Mouse (Mus musculus) hindbrain, embryonic 15.5 days (tissue): ENCODE measurements around the gene Lrch4. TPM values are rescaled to one million over a fixed set of nuclear protein-coding genes. Genes with fewer than 3 reads are reported as not detected.
"Not testable (repeated sequence)": the region's sequence is repeated elsewhere in the genome, so short reads cannot be mapped to it uniquely, and the experiment has no call there.

Experiments
- ATAC-seq: fragments of 200-750 bp; cut with Nextera tagmentation; 2 replicates; pipeline ENCODE4 v1.8.0; 2017; ENCODE audit warnings: low read depth, moderate number of reproducible peaks, moderate TSS enrichment; ENCODE audit not compliant: low FRiP score
- H3K27ac ChIP-seq: fragments of 300-500 bp; sonication (generic); replicated peaks from 2 replicates; pipeline ENCODE4 v1.5.1; 2015; ENCODE audit warnings: mild to moderate bottlenecking, inconsistent platforms
- H3K27me3 ChIP-seq: fragments of 300-500 bp; sonication (generic); 2 replicates; pipeline ENCODE4 v1.6.1; 2015; ENCODE audit warnings: control low read depth, inconsistent platforms
- H3K36me3 ChIP-seq: fragments of 300-500 bp; sonication (generic); 2 replicates; pipeline ENCODE4 v1.6.1; 2015; ENCODE audit warnings: control low read depth, inconsistent platforms
- H3K4me1 ChIP-seq: fragments of 300-500 bp; sonication (generic); replicated peaks from 2 replicates; pipeline ENCODE4 v1.6.1; 2015; ENCODE audit warnings: control low read depth, inconsistent platforms
- H3K4me2 ChIP-seq: fragments of 300-500 bp; sonication (generic); 2 replicates; pipeline ENCODE4 v1.6.1; 2015; ENCODE audit warnings: moderate library complexity, mild to moderate bottlenecking, inconsistent platforms
- H3K4me3 ChIP-seq: fragments of 300-500 bp; sonication (generic); 2 replicates; pipeline ENCODE4 v1.5.1; 2015; ENCODE audit warnings: mild to moderate bottlenecking, inconsistent platforms
- H3K9ac ChIP-seq: fragments of 300-500 bp; sonication (generic); 2 replicates; pipeline ENCODE4 v1.6.1; 2015; ENCODE audit warnings: inconsistent platforms
- H3K9me3 ChIP-seq: fragments of 300-500 bp; sonication (generic); 2 replicates; pipeline ENCODE4 v1.6.1; 2016; ENCODE audit warnings: control low read depth, inconsistent platforms
- WGBS: fragments of 180-500 bp; shearing (Covaris S2); methylation state at CpG from one replicate; pipeline ENCODE4 v1.1.7; 2015; 5-methylcytosine and 5-hydroxymethylcytosine counted together
- polyA plus RNA-seq: library from polyadenylated mRNA; unstranded; fragments of >200 nt; fragmentation: Nextera tagmentation; extraction: Ambion mirVana; gene quantifications from 2 replicates; pipeline ENCODE4 v1.2.1, GENCODE M21; 2015

The Lrch4 gene
- polyA plus RNA-seq, 1 experiment from 2014 or later: 17.2 TPM

DNA sequence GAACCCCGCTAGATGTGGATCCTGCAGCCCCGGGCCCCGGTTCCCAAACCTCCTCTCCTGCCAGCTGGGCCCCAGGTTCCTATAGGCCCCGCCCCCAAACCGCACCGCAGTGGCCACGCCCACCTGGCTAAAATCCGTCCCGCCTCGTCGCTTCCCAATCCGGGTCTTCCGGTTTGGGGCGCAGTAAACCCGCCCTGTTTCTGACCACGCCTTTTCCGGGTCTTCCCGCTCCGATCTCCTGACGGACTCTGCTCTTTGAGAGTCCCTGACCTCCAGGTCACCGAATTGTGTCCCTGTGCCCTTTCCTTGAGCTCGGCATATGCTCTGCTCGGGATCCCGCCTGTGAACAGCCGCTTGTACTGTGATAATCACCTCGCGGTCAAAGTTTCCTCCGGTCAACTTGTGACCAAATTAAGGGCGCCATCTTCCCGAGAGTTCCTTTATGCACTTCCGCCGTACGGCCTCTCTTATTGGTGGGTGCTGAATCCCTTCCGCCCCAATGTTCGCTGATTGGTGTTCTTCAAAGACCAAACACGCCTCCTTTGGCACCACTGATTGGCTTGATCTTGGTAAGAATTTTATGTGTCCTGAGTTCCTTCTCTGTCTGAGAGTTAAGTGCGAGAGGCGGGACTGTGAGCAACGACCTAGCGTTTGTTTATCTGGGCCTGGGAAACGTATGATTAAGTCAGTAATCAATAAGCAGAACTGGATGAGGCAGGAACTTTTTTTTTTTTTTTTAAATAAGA is 28.1 kb upstream of the Lrch4 start, which contains the start of gene Mospd3:
TSS of gene Mospd3 (minus strand) at position 440 of the 746 bp plus-strand sequence.
- H3K4me3 ChIP-seq: peak within 1 kb of the TSS; percentile 87
- no peaks in the 10 kb centered on the region for H3K27me3 ChIP-seq
- no peaks in the 10 kb centered on the region for H3K9me3 ChIP-seq
- H3K4me2 ChIP-seq: peak within 1 kb of the TSS; percentile 97
- peaks cover 27% of the 10 kb centered on the region for H3K4me1 ChIP-seq
- under 1% methylated on average over 41 of the region's 41 CpGs for WGBS
- ATAC-seq: peak; percentile 96
- no peaks in the 10 kb centered on the region for H3K36me3 ChIP-seq
- peak within 1 kb of the TSS; percentile 89 for H3K27ac ChIP-seq
- H3K9ac ChIP-seq: peak within 1 kb of the TSS; percentile 91

DNA sequence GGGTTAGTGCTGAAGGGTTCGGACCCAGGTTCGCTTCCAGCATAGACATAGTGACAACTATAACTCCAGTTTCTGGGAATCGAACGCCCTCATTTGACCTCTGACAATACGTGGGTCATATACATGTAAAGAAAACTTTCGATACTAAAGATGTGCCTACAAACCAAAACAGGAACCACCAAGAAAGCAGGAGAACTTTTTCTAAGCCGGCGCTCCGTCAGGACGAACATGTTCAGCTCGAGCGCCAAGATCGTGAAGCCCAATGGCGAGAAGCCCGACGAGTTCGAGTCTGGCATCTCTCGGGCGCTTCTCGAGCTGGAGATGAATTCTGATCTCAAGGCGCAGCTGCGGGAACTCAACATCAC is 27.6 kb upstream of the Lrch4 start:
- under 1% methylated on average over 22 of the region's 22 CpGs for WGBS
- Histone ChIP-seq H3K27ac (0 out of 2 replicates have a peak overlapping the region, but pooled peaks have one; percentile 7), H3K9ac (peak overlapping the region; percentile 32)

DNA sequence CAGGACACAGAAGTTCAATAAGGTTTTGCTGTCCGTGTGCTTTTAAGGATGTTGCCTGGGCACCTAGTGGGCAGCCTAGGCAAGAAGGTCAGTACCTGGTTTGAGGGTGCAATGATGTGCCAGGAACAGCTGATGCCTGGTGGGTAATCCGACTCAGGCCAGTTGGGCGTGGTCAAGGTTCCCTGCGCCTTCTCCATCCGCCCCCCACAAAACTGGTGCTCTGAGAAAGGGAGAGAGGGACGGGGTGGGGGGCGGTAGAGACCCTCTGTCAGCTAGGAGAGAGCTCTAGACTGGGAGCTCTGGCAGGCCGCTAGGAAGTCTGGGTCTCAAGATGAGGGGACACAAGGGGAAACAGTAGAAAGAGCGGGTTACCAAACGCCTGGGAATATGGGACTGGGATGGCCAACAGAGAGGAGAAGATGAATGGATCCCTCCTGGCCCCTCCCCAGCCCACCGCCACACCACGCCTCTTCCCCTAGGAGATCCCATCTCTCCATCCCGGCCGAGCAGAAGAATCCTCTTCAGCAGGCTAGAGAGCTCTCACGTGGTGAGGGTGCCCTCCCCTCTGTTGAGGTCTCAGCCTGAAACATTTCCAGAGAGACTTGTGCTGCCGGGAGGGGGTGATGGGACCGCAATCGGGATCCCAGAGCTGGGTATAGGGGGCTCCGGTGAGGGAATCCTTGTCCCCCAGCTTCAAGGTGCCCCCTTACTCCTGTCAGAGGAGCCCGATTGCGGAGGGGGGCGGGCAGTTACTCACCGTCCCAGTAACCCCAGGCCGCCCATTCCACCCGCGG is 20.9 kb upstream of the Lrch4 start:
- peaks cover 18% of the 10 kb centered on the region for H3K27me3 ChIP-seq
- H3K27ac ChIP-seq: no peak overlapping the region
- H3K4me3 ChIP-seq: peak overlapping the region; percentile 12; the same call in 1 of the 2 replicates
- ATAC-seq: no peak; the same call in 1 of the 2 replicates
- peaks cover 12% of the 10 kb centered on the region for H3K4me1 ChIP-seq
- WGBS: 14% methylated on average over 26 of the region's 26 CpGs
- 0 out of 2 replicates have a peak overlapping the region, but pooled peaks have one; percentile 4 for H3K9ac ChIP-seq
- H3K9me3 ChIP-seq: no peaks in the 10 kb centered on the region
- H3K4me2 ChIP-seq: peak overlapping the region; percentile 37
- H3K36me3 ChIP-seq: no peaks in the 10 kb centered on the region

More for the DNA sequence above, 27.6 kb upstream of the Lrch4 start:
- Histone ChIP-seq H3K36me3 (no peaks in the 10 kb centered on the region), H3K4me3 (peak overlapping the region; percentile 87), H3K9me3 (no peaks in the 10 kb centered on the region), H3K4me2 (peak overlapping the region; percentile 97), H3K27me3 (no peaks in the 10 kb centered on the region), H3K4me1 (peaks cover 27% of the 10 kb centered on the region)
- no peak for ATAC-seq

- H3K4me1 ChIP-seq: peaks cover 12% of the 10 kb centered on the region
- no peaks in the 10 kb centered on the region for H3K36me3 ChIP-seq
- H3K27me3 ChIP-seq: peaks cover 18% of the 10 kb centered on the region
- WGBS: 20% methylated on average over 22 of the region's 23 CpGs
- H3K27ac ChIP-seq: no peak overlapping the region
- 0 out of 2 replicates have a peak overlapping the region, but pooled peaks have one; percentile 4 for H3K9ac ChIP-seq
- H3K9me3 ChIP-seq: no peaks in the 10 kb centered on the region
- H3K4me2 ChIP-seq: peak overlapping the region; percentile 37
- ATAC-seq: no peak
- H3K4me3 ChIP-seq: peak overlapping the region; percentile 12; the same call in 1 of the 2 replicates
Observed at GRCm38 (mm10) chr5:137608654-137609190, 20.2 kb upstream of the Lrch4 start.

DNA sequence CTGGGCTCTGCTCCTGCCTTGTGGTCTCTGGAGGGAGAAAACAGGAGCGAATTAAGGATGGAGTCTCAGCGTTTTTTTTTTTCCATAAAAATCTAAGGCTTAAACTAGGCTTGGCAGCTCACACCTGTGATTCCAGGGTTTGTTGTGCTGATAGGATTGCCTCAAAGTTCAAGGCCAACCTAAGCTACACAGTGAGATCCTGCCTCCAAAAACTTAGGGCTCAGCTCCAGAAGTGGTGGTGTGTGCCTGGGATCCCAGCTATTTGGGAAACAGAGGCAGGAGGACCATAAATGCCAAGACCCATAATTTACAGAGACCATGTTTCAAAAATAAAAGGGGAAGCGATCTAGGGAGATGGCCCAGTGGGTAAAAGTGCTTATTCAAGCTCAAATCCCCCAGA is 19.6 kb upstream of the Lrch4 start:
- Histone ChIP-seq H3K27me3 (peaks cover 18% of the 10 kb centered on the region), H3K27ac (no peak overlapping the region), H3K36me3 (no peaks in the 10 kb centered on the region), H3K4me2 (no peak overlapping the region), H3K9me3 (no peaks in the 10 kb centered on the region), H3K4me3 (no peak overlapping the region), H3K4me1 (peaks cover 12% of the 10 kb centered on the region), H3K9ac (no peak overlapping the region)
- WGBS: 66% methylated on average over 3 of the region's 3 CpGs
- no peak for ATAC-seq

DNA sequence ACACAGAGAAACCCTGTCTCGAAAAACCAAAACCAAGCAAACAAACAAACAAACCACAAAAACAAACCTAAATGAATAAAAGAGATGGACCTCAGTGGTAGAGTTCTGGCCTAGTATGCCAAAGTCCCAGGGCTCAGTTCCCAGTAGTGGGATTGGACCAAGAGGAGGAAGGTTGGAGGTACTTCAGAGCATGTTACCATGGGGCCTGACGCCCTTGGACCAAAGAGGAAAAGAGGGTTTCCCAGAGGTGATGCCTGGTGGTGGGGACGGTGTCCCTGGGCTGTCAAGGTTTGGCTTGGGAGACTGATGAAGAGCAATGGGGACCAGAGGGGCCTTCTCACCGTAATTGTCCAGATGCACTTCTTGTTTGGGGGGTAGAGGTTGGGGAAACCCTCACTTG is 18.9 kb upstream of the Lrch4 start:
- no peaks in the 10 kb centered on the region for H3K36me3 ChIP-seq
- WGBS: 85% methylated on average over 4 of the region's 4 CpGs
- peaks cover 12% of the 10 kb centered on the region for H3K4me1 ChIP-seq
- no peak overlapping the region for H3K9ac ChIP-seq
- no peaks in the 10 kb centered on the region for H3K9me3 ChIP-seq
- H3K27me3 ChIP-seq: peaks cover 18% of the 10 kb centered on the region
- H3K4me2 ChIP-seq: no peak overlapping the region
- no peak overlapping the region for H3K4me3 ChIP-seq
- no peak for ATAC-seq
- H3K27ac ChIP-seq: no peak overlapping the region

GRCm38 (mm10) chr5:137610548-137611244 is 18.2 kb upstream of the Lrch4 start:
- no peak overlapping the region for H3K9ac ChIP-seq
- peak overlapping the region; percentile 36; the same call in 1 of the 2 replicates for H3K27ac ChIP-seq
- H3K4me2 ChIP-seq: no peak overlapping the region
- H3K9me3 ChIP-seq: no peaks in the 10 kb centered on the region
- H3K4me3 ChIP-seq: no peak overlapping the region
- WGBS: 13% methylated on average over 12 of the region's 12 CpGs
- peaks cover 12% of the 10 kb centered on the region for H3K4me1 ChIP-seq
- no peaks in the 10 kb centered on the region for H3K36me3 ChIP-seq
- peaks cover 18% of the 10 kb centered on the region for H3K27me3 ChIP-seq
- no peak for ATAC-seq

GRCm38 (mm10) chr5:137611245-137611602 is 17.7 kb upstream of the Lrch4 start:
- Histone ChIP-seq H3K4me2 (no peak overlapping the region), H3K4me1 (peaks cover 12% of the 10 kb centered on the region), H3K27ac (peak overlapping the region; percentile 36; the same call in 1 of the 2 replicates), H3K36me3 (no peaks in the 10 kb centered on the region), H3K9ac (no peak overlapping the region), H3K9me3 (no peaks in the 10 kb centered on the region), H3K27me3 (peaks cover 18% of the 10 kb centered on the region), H3K4me3 (no peak overlapping the region)
- ATAC-seq: no peak
- 26% methylated on average over 6 of the region's 6 CpGs for WGBS

GRCm38 (mm10) chr5:137613076-137613475 is 15.8 kb upstream of the Lrch4 start:
- H3K27me3 ChIP-seq: peaks cover 10% of the 10 kb centered on the region
- no peaks in the 10 kb centered on the region for H3K9me3 ChIP-seq
- H3K4me1 ChIP-seq: peaks cover 8% of the 10 kb centered on the region
- H3K27ac ChIP-seq: no peak overlapping the region
- no peak overlapping the region for H3K4me3 ChIP-seq
- WGBS: 77% methylated on average over 5 of the region's 5 CpGs
- no peak overlapping the region for H3K9ac ChIP-seq
- ATAC-seq: no peak
- H3K36me3 ChIP-seq: no peaks in the 10 kb centered on the region
- H3K4me2 ChIP-seq: no peak overlapping the region

DNA sequence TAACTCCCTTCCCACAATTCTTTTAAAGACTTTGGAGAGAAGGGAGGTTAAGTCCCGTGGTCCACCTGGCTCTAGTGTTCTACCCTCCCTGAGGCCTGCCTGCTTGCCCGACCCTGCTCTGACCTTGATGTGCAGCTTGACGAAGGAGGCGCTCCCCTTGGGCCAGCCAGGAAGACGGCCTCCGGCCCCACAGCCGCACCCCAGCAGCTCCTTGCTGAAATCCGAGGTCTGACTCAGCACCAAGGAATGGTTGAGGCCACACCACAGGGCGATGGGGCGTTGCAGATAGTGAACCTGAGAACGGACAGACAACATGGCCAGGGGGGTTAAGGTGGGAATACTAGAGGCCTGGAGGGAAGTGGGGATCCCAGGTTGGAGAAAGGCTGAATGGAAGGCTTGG is 15.4 kb upstream of the Lrch4 start, which contains the start of gene Pcolce:
TSS of gene Pcolce (minus strand) at position 235 of the 400 bp plus-strand sequence.
- Histone ChIP-seq H3K27me3 (peaks cover 6% of the 10 kb centered on the region; the same call in 1 of the 2 replicates), H3K4me1 (peaks cover 3% of the 10 kb centered on the region), H3K4me2 (no peak within 1 kb of the TSS), H3K9me3 (no peaks in the 10 kb centered on the region), H3K27ac (no peak within 1 kb of the TSS), H3K9ac (no peak within 1 kb of the TSS), H3K4me3 (no peak within 1 kb of the TSS), H3K36me3 (no peaks in the 10 kb centered on the region)
- ATAC-seq: no peak
- WGBS: 66% methylated on average over 11 of the region's 11 CpGs

DNA sequence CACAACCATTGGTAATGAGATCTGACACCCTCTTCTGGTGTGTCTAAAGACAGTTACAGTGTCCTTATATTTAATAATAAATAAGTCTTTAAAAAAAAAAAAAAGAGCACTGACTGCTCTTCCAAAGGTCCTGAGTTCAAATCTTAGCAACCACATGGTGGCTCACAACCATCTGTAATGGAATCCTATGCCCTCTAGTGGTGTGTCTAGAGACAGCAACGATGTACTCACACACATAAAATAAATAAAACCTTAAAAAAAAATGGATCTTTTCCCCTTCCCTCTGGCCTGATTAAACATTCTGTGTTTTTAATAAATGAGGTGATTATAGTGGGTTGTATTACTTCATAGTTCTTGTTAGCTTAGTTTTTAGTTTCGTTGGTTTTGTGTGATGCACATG is 14.0 kb upstream of the Lrch4 start:
- not testable (repeated sequence) for H3K4me3 ChIP-seq, H3K27me3 ChIP-seq, H3K4me2 ChIP-seq, H3K4me1 ChIP-seq, ATAC-seq, H3K9me3 ChIP-seq, H3K36me3 ChIP-seq, H3K27ac ChIP-seq, H3K9ac ChIP-seq
- WGBS: 93% methylated on average over 2 of the region's 2 CpGs
